Mouse (Mus musculus): ENCODE measurements around the gene Actg2.

Actg2 gene

GRCm38 (mm10) chr6:83478217-83478616, 57.8 kb downstream of the Actg2 start:
- no peak for DNase-seq

GRCm38 (mm10) chr6:83475431-83475830, 60.6 kb downstream of the Actg2 start:
- no peak for DNase-seq

GRCm38 (mm10) chr6:83473240-83473639, 62.8 kb downstream of the Actg2 start:
- no peak for DNase-seq

- no peak for DNase-seq
These were observed 64.3 kb downstream of the Actg2 start for GRCm38 (mm10) chr6:83471739-83472138.

- DNase-seq: no peak
These were observed 72.1 kb downstream of the Actg2 start for GRCm38 (mm10) chr6:83464011-83464410.

Measured in right cerebral cortex, postnatal 4 days (tissue).